Mouse (Mus musculus): ENCODE results near the gene Fam207a.
A peak's percentile ranks its signal among the peaks of the same experiment; 100 is the strongest.

The Fam207a gene

DNA sequence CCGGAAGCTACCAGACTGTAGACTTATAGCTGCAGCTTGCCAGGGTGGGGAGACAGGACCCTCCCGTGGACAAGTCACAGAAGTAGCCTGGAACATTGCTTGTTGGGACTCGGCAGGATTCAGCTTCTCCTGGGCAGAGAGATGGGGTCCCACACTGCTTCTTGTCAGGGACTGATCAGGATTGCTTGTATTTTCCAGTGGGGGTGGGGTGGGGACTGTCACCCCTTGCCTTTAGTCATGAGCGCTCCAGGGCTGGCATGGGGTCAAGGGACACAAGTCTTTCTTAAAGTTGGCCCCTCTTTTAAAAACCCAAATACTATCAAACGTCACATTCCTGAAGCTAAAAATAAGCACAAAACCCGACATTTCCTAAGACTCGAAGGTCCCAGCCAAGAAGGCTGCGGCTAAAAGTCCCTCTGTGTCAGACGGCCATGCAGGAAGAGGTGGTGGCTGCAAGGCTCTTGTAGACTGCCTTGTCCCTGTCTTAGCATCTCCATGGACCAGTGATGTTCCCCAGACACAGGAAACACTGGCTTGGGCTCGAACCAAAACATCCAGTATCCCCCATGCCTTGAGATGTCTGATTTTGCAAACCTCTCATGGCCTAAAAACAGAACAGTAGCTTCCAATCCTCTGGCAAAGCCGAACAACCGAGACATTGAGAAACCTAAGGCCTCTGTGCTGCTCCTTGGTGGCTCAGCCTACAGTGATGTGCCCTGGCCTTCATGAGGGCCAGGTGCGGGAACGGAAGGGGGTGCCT lies 60.2 kb downstream of the Fam207a start:
- no peak for DNase-seq (ENCODE audit: low spot score)

DNA sequence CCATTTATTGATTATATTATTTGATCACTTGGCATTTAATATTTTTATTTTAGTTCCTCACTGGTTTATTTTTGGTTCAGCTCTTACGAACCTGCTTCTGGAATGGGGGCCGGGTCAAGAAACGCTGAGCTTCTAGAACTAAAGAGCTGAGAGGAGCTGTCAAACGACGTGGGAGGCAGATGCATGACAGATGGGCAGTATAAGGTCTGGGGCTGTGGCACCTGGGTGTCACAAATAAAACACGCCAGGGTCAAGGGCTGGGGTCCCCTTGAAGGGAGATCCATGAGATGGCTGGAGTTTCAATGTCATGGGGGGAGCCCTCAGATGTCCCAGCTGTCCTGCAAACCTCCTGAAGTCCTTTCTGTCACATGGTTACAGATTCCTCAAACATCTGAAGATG lies 60.8 kb downstream of the Fam207a start:
- DNase-seq (ENCODE audit: low spot score): no peak

DNA sequence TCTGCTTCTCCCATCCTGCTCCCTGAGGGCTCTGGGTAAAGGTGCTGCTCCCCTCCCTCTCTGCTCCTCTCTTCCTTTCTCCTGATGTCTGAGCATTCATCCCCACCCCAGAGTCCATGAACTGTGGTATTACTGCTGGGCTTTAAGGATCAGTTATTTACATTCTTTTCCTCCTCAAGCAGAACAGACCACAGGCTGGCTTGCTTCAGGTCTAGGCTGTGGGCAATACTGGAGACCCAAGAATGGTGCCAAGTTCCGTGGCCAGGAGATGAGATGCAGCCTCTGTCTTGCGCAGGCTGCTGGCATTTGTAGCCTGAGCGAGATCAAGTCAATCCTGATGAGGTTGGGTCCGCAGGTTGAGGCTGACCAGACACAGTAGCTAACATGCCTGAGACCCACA lies 63.8 kb downstream of the Fam207a start:
- DNase-seq (ENCODE audit: low spot score): no peak

DNA sequence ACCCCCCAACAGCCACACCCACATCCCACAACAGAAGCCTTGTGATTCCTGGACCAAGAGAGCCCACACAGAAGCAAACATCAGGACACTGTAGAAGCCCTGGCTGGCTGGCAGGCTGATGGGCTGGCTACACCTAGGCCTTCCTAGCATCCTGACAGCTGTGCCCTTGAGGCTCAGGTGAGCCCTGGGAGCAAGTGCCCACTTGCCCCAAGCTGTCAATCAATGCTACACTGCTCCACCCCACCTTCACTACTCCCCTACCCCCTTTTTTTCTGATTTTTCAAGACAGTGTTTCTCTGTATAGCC lies 65.5 kb downstream of the Fam207a start:
- DNase-seq (ENCODE audit: low spot score): no peak

DNA sequence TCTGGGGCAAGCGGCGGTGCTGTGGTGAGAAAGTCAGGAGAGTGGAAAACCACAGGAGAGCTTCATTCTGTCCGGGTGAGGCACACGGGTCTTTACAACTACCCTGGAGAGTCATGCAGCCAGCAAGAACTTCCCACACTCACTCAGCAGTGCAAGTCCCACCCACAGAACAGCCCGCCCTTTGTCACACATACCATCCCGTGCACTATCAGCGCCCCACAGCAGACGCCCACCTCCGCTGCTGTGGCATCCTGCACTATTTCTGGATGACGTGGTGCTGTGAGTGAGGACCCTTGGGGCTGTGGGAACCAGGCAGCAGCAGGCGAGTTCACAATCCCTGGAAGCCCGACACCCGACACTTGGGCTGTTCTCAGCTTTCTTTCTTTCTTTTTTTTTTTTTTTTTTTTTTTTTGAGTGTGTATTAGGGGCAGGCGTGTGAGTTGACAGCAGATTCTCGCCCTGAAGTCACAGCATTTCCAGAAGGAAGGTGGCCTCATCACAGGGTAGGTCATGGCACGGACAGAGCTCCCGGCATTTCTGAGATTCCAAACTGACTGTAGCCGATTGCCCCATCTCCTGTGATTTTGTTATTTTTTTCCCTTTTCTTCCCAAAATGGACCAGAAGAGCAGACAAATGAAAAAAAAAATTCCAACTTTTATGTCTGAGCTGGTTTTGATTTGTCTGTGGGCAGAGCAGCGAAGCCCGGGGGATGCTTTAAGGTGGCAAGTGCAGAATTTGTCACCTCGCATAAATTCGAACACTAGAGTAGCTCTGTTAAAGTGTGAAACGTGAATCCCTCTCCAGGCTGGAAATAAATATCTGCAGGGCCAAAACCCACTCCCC lies 66.0 kb downstream of the Fam207a start:
- DNase-seq (ENCODE audit: low spot score): peak; percentile 16

DNA sequence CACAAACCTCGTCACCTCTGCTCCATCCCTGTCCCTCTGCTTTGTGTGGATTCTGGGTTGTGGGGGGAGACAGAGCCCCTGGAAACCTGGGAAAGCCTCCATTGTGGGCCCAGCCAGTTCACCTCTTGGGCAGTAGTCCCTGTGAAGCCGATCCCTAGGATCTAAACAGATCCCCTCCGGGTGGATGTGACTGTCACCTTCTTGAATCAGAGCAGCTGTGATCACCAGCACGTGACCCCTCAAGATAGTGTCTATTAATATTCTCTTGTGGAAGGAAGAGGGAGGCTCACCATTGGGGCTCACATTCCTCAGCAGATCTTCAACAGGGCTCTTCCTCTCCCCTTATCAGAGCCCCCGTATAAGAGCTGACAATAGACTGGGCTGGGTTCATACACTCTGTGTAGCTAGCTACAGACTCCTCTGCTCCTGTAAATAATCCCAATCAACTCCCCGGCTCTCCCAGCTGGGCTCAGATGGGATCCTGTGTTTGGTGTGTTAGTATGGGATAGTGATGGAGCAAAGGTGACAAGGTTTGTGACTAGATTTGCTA lies 66.8 kb downstream of the Fam207a start:
- no peak for DNase-seq (ENCODE audit: low spot score)

DNA sequence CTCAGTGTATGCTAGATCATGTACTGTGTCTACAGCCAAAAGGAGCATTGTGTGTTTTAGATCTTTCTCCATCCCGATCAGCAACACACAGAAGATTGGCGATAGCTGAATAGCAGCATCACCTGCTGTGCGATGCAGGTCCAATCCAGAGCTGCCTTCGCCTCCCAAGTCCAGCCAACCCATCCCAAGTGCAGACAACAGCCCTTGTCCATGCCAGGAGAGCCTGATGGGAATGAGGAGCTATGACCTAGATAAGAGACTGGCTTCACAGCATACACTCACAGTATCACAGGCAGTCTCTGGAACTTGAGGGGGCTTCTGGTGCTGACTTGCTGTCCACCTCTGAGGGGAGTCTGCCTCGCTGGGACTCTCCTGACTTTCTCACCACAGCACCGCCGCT lies 67.4 kb downstream of the Fam207a start:
- DNase-seq (ENCODE audit: low spot score): peak; percentile 24

DNA sequence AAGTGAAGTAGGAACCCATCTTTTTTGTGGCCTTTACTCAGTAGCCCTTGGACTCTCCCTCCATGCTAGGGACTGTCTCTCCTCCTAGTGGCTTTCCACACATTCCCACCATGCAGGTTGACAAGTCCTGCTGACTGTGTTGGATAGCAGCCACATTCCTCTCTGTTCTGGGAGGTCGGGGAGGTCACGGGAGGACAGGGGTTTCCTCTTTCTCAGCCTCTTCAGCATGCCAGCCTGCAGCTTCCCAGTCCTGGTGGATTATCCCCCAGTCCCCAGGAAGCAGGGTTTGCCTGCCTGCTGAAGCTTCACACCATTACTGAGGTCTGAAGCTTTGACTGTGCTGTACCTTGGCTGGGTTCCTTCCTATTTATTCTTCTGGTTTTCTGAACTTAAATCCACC lies 67.8 kb downstream of the Fam207a start:
- DNase-seq (ENCODE audit: low spot score): no peak

DNA sequence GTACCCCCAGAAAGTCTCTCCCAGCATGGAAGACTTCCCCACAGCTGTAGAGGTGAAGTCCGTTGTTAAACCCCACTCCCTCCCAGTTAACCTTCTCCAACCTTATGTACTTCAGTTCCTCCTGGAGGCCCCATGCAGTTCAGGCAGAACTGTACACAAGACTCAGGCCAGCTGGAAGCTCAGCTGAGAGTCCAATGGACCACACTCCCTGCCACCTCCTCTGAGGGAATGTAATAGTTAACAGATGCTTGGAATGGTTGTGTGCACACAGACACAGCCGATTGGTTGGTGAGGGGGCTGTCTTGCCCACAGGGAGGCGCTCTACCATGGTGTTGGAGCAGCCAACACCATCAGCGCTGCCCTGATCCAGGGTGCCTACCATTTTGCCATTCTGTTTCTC lies 73.3 kb downstream of the Fam207a start:
- no peak for DNase-seq (ENCODE audit: low spot score)

DNA sequence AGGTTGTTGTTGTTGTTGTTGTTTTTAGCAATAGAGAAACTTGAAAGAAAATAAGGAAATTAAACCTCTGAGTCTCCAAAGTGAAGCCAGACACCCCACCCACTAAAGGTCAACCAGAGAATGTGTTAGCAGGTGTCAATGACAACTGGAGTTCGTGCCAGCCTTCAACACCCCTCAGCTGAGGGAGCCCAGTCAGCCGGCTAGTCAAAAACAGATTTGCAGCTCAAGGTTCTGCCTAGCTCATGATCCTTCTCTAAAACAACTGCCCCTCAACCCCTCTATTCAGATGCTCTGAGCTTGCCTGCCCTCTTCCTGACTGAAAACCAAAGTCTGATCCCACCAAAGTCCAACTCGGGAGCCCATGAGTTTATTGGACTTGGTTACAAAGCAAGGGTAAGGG lies 73.8 kb downstream of the Fam207a start:
- DNase-seq (ENCODE audit: low spot score): no peak

DNA sequence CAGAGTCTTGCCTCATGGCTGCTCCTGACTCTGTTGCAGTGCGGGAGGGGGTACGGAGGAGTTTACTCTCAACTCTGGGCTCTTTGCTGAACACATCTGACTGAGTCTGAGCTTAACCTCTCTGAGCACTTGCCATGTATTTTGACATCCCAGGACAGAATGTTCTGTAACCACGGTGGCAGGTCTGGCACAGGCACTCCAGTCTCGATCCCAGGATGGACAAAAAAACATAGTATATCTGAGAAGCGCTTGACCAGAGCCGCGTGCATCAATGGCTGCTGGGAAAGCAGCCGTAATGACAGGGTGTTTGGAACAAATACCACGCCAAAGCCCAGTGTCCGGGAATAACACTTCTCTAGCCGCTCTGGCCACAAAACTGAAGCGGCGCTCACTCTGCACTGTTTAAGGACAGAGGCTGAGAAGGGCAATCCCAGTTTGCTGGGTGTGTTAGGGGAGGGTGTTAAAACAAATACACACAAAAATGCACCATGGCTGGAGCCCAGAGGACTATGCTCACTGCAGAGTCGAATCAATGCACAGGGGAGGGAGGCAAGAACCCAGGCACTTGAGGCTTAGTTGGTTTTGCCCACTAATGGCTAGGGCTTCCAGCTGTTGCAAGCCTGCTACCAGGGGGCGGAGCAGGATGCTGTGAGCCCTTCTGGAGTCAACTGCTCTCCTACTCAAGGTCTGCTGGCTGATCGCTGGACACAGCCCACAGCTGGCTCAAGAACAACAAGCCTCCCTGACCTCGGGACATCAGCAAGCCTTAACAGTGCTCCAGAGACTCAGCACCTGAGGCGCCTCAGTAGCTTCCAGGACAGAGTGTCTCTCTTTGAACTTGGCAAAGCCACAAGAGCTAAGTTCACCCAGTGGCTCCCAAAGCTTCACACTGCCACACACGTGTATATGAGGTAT lies 74.5 kb downstream of the Fam207a start:
- DNase-seq (ENCODE audit: low spot score): no peak

DNA sequence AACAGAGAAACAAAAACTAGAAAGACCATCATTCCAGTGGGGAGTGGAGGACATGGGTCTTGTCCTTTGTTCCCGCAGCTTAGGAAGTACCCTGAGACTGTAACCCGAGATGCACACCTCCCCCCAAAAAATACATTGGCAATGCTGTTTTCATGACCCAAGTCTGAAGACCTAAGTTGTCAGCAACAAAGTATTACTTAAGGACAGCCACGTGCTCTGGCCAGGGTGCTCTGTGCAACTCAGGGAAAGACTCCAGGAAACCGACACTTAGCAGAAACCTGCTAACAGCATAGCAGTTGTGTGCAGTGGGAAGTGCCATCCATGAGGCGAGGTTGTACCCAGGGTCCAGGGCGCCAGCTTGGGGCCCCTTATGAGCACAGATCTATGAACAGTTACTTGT lies 75.3 kb downstream of the Fam207a start:
- no peak for DNase-seq (ENCODE audit: low spot score)

DNA sequence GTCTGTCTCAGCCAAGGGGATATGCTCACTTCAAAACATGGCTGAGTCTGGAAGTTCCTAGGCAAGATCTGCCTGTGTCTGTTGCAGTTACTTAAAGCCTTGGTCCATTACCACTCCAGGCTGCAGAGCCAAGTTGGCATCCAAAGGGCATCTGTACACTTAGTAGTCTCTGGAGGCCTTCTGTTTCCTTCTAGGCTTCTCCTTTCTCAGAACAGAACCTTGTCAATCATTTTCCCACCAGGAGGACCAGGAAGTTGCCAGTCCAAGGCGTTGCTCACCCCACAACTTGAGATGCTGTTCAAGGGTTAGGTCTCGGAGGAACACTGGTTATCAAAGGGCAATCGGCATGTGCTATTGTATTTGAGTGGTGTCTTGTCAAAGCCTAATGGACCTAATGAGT lies 76.6 kb downstream of the Fam207a start:
- DNase-seq (ENCODE audit: low spot score): no peak

DNA sequence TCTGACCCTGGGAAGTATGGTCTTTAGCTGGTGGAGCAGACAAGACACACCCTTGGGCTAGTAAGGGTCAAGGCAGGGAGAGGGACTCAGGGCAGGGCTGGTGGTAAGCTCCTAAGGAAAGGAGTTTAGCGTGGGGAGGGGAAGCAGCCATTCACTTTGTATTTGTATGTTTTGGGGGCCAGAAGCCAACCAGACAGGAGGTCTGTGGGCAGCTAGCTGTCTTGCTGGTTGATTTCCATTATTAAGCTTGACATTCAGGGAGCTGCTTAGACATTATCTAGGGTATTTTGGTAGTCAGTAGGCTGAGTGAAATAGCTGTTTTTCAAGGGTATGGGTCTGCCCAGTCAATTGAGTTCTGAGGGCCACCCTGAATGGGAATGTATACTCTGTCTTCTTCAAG lies 77.6 kb downstream of the Fam207a start:
- DNase-seq (ENCODE audit: low spot score): no peak

Data from retina, embryonic 14.5 days (tissue).